Mouse (Mus musculus) thymus, adult 2 months (tissue): ENCODE results near the gene Gabrb1.

Experiments
- CTCF ChIP-seq: fragments of 200-500 bp; IDR thresholded peaks from 2 replicates; pipeline ENCODE4 v1.5.1; 2012; ENCODE audit warnings: mild to moderate bottlenecking, control low read depth, low read length, moderate library complexity, borderline replicate concordance; ENCODE audit not compliant: control insufficient read depth, poor library complexity, insufficient read depth; ENCODE audit errors: extremely low read depth
- POLR2A ChIP-seq: fragments of 200-500 bp; IDR thresholded peaks from 2 replicates; pipeline ENCODE4 v1.6.1; 2012; ENCODE audit warnings: mild to moderate bottlenecking, low read length, control low read depth, moderate library complexity; ENCODE audit not compliant: control insufficient read depth, poor library complexity, insufficient read depth; ENCODE audit errors: extremely low read depth

DNA sequence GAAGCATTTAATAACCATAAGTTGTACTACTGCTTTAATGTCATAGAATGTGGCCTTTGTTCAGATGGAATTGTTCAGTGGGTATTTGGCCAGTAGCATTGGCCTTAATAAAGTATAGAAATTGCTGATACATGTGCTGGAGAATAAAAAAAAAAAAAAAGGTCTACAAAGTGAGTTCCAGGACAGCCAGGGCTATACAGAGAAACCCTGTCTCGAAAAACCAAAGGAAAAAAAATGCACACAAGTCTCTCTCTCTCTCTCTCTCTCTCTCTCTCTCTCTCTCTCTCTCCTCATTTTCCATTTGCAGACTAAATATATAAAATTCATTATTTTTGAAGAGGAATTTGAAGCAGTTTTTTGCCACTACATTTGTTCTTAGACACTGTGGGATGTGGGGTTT, 328.6 kb downstream of the Gabrb1 start:
- TF ChIP-seq CTCF (no peak), POLR2A (no peak)
